Mouse (Mus musculus): ENCODE measurements around the gene Baiap2l2.

Gene Baiap2l2

DNA sequence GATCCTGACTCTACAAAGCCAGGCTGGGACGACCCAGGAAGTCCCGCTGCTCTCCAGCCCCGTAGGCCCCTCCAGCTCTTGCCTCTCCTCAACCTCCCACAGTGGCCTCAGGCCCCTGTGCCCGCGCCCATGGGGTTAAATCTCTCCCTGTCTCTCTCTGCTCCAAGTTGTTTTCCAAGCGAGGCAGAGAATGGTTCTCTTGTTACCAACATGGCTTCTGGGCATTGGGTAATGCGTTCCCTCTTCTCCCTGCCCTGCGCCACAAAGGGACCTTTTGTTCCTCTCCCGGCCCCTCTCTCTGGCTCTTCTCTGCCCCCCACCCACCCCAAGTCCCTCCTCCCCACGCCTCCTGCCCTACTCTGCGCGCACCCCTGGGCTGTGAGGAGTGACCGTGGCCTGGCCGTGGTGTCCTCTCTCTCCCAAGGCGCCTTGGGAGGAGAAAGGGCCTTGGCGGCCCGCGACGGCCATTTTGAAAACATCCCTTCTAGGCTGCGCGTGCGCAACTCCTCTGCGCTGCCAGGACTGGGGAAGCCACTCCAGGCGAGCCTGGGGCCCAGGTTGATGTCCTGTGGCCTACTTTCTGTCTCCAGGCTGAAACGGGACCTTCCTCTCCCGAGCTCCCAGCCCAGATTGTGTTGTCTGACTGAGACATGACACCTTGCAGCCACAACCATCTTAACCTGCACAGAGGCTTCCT, 72.4 kb downstream of the Baiap2l2 start:
- peak; percentile 92 for DNase-seq (ENCODE audit: low read depth, low spot score)

- no peak for DNase-seq (ENCODE audit: low read depth, low spot score)
These were observed 75.0 kb downstream of the Baiap2l2 start for GRCm38 (mm10) chr15:79210357-79210756.

DNA sequence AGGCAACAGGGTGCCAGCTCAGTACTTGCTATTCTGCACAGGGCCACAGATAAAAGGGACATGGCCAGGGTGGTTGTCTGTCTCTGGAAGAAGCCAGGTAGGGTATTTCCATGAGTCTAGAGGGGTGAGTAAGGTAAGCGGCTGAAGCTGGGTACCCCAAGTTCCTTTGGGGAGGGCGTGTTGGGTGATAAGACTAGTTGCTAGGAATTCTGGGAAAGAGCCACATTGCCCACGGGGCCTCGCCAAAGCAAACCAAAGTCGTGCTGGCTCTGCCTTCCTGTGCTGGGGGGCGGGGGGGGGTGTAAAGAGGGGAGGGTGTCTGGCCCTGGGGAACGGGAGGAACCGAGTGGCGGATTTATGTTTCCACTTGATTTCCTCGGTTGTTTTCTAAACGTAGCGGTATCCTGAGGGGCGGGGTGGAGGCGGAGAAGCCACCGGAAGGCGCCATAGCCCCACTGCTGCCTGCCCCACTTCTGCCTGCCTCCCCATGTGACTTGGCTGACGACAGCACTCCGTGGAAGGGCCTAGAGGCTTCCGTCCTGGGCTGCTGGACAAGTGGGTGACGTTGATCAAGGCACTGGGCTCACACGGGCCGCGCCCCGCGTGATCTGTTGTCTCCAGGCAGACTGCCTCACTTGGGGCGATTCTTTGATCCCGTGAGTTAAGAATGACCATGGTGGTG, 76.4 kb downstream of the Baiap2l2 start:
- DNase-seq (ENCODE audit: low read depth, low spot score) = peak; percentile 87

- DNase-seq (ENCODE audit: low read depth, low spot score) = no peak
These were observed 77.1 kb downstream of the Baiap2l2 start for GRCm38 (mm10) chr15:79208211-79208610.

All from brain, adult 2 months (tissue).